Mouse (Mus musculus) myocyte (in vitro differentiated cells): ENCODE results near the gene Zscan2.

Experiments used
- CEBPB ChIP-seq: IDR thresholded peaks from 2 replicates; pipeline ENCODE4 v1.6.1; 2011; ENCODE audit warnings: mild to moderate bottlenecking, moderate library complexity; ENCODE audit not compliant: poor library complexity, insufficient read depth, severe bottlenecking
- E2F4 ChIP-seq: IDR thresholded peaks from one replicate; pipeline ENCODE4 v1.6.1; 2011; ENCODE audit warnings: mild to moderate bottlenecking, control low read depth, moderate library complexity; ENCODE audit not compliant: insufficient read depth
- MAX ChIP-seq: IDR thresholded peaks from one replicate; pipeline ENCODE4 v1.6.1; 2011; ENCODE audit warnings: low read depth, mild to moderate bottlenecking, control low read depth
- MYOG ChIP-seq, 3 experiments: IDR thresholded peaks; one replicate each; pipeline ENCODE4 v1.6.1; 2011; ENCODE audit warnings: control low read depth in 2 of 3, low read depth in 2 of 3, mild to moderate bottlenecking in 2 of 3; ENCODE audit not compliant: insufficient read length in 2 of 3, control insufficient read depth in 1 of 3, insufficient read depth in 1 of 3
- POLR2A ChIP-seq: IDR thresholded peaks from one replicate; pipeline ENCODE4 v1.6.1; 2011; ENCODE audit warnings: low read depth, mild to moderate bottlenecking, control low read depth, moderate library complexity; ENCODE audit not compliant: insufficient read length
- POLR2AphosphoS2 ChIP-seq: IDR thresholded peaks from one replicate; pipeline ENCODE4 v1.6.1; 2011; ENCODE audit warnings: low read depth, control low read depth; ENCODE audit not compliant: insufficient read length
- REST ChIP-seq: IDR thresholded peaks from one replicate; pipeline ENCODE4 v1.6.1; 2011; ENCODE audit warnings: mild to moderate bottlenecking, control low read depth, moderate library complexity; ENCODE audit not compliant: insufficient read depth, insufficient read length
- TCF12 ChIP-seq: IDR thresholded peaks from one replicate; pipeline ENCODE4 v1.6.1; 2011; ENCODE audit warnings: mild to moderate bottlenecking, control low read depth; ENCODE audit not compliant: poor library complexity, insufficient read depth, severe bottlenecking
- TCF3 ChIP-seq: IDR thresholded peaks from one replicate; pipeline ENCODE4 v1.6.1; 2011; ENCODE audit warnings: low read depth, control low read depth; ENCODE audit not compliant: insufficient read length
- USF1 ChIP-seq: IDR thresholded peaks from one replicate; pipeline ENCODE4 v1.6.1; 2011; ENCODE audit warnings: low read depth, mild to moderate bottlenecking, control low read depth, moderate library complexity

GRCm38 (mm10) chr7:80885666-80886065, 24.9 kb downstream of the Zscan2 start:
- TF ChIP-seq E2F4 (no peak), USF1 (no peak), POLR2A (no peak), REST (no peak), MAX (no peak), TCF3 (no peak), MYOG (IDR thresholded peaks at IDR 0.05; ENCODE audit: control insufficient read depth in 1 of 3, insufficient read depth in 1 of 3, insufficient read length in 2 of 3, low read depth in 2 of 3) (no peak), TCF12 (no peak), POLR2AphosphoS2 (no peak), CEBPB (no peak)
